Mouse (Mus musculus): ENCODE results near the gene B020031M17Rik. TPM values are rescaled to one million over a fixed set of nuclear protein-coding genes. Genes with fewer than 3 reads are reported as not detected.
"Not testable (repeated sequence)": the region's sequence is repeated elsewhere in the genome, so short reads cannot be mapped to it uniquely, and the experiment has no call there.

The B020031M17Rik gene
- polyA plus RNA-seq, 1 experiment from 2014 or later: not detected

GRCm38 (mm10) chr13:119962856-119963255 is 12.2 kb upstream of the B020031M17Rik start:
- not testable (repeated sequence) for H3K9ac ChIP-seq (ENCODE audit: low read depth, low read length); H3K4me1 ChIP-seq (ENCODE audit: control insufficient read depth, insufficient read depth, low read depth, low read length)
- WGBS: no CpG with 5 or more reads among the region's 5 CpGs

GRCm38 (mm10) chr13:119955567-119955966 is 5.0 kb upstream of the B020031M17Rik start:
- H3K9ac ChIP-seq (ENCODE audit: low read depth, low read length); H3K27me3 ChIP-seq (replicated peaks; ENCODE audit: control insufficient read depth, insufficient read depth, low read length); H3K4me1 ChIP-seq (ENCODE audit: control insufficient read depth, insufficient read depth, low read depth, low read length); ATAC-seq; H3K9me3 ChIP-seq (ENCODE audit: control insufficient read depth, low read length); H3K36me3 ChIP-seq (ENCODE audit: control insufficient read depth, insufficient read depth, low read length); H3K27ac ChIP-seq (ENCODE audit: low read depth, low read length); H3K4me3 ChIP-seq (ENCODE audit: low read length); H3K4me2 ChIP-seq (ENCODE audit: low read length): not testable (repeated sequence)
- no CpG with 5 or more reads among the region's 5 CpGs for WGBS

More at GRCm38 (mm10) chr13:119962856-119963255, 12.2 kb upstream of the B020031M17Rik start:
- H3K27ac ChIP-seq (ENCODE audit: low read depth, low read length); H3K27me3 ChIP-seq (replicated peaks; ENCODE audit: control insufficient read depth, insufficient read depth, low read length); H3K4me2 ChIP-seq (ENCODE audit: low read length); H3K9me3 ChIP-seq (ENCODE audit: control insufficient read depth, low read length); ATAC-seq; H3K36me3 ChIP-seq (ENCODE audit: control insufficient read depth, insufficient read depth, low read length); H3K4me3 ChIP-seq (ENCODE audit: low read length): not testable (repeated sequence)

- ATAC-seq; H3K27ac ChIP-seq (ENCODE audit: low read depth, low read length); H3K9ac ChIP-seq (ENCODE audit: low read depth, low read length); H3K4me2 ChIP-seq (ENCODE audit: low read length); H3K36me3 ChIP-seq (ENCODE audit: control insufficient read depth, insufficient read depth, low read length); H3K4me3 ChIP-seq (ENCODE audit: low read length); H3K27me3 ChIP-seq (replicated peaks; ENCODE audit: control insufficient read depth, insufficient read depth, low read length); H3K4me1 ChIP-seq (ENCODE audit: control insufficient read depth, insufficient read depth, low read depth, low read length); H3K9me3 ChIP-seq (ENCODE audit: control insufficient read depth, low read length): not testable (repeated sequence)
- 69% methylated on average over 2 of the region's 2 CpGs for WGBS
Observed at GRCm38 (mm10) chr13:119955089-119955488, 4.5 kb upstream of the B020031M17Rik start.

- not testable (repeated sequence) for H3K27ac ChIP-seq (ENCODE audit: low read depth, low read length); H3K4me1 ChIP-seq (ENCODE audit: control insufficient read depth, insufficient read depth, low read depth, low read length); H3K36me3 ChIP-seq (ENCODE audit: control insufficient read depth, insufficient read depth, low read length); H3K27me3 ChIP-seq (replicated peaks; ENCODE audit: control insufficient read depth, insufficient read depth, low read length); H3K9me3 ChIP-seq (ENCODE audit: control insufficient read depth, low read length); ATAC-seq; H3K4me2 ChIP-seq (ENCODE audit: low read length); H3K4me3 ChIP-seq (ENCODE audit: low read length); H3K9ac ChIP-seq (ENCODE audit: low read depth, low read length)
- WGBS: no CpG with 5 or more reads among the region's 5 CpGs
Observed at GRCm38 (mm10) chr13:119929172-119929571, 21.4 kb downstream of the B020031M17Rik start, which contains the start of gene Gm21761. Gm21761 (minus strand) TSS chr13:119929272.

- not testable (repeated sequence) for H3K27me3 ChIP-seq (replicated peaks; ENCODE audit: control insufficient read depth, insufficient read depth, low read length); H3K27ac ChIP-seq (ENCODE audit: low read depth, low read length); H3K36me3 ChIP-seq (ENCODE audit: control insufficient read depth, insufficient read depth, low read length); ATAC-seq; H3K9ac ChIP-seq (ENCODE audit: low read depth, low read length); H3K9me3 ChIP-seq (ENCODE audit: control insufficient read depth, low read length); H3K4me3 ChIP-seq (ENCODE audit: low read length); H3K4me2 ChIP-seq (ENCODE audit: low read length); H3K4me1 ChIP-seq (ENCODE audit: control insufficient read depth, insufficient read depth, low read depth, low read length)
- 80% methylated on average over 2 of the region's 3 CpGs for WGBS
Observed at GRCm38 (mm10) chr13:119924597-119925340, 25.8 kb downstream of the B020031M17Rik start.

GRCm38 (mm10) chr13:119916966-119917722 is 33.5 kb downstream of the B020031M17Rik start:
- not testable (repeated sequence) for H3K4me3 ChIP-seq (ENCODE audit: low read length); H3K4me1 ChIP-seq (ENCODE audit: control insufficient read depth, insufficient read depth, low read depth, low read length); H3K27ac ChIP-seq (ENCODE audit: low read depth, low read length); H3K27me3 ChIP-seq (replicated peaks; ENCODE audit: control insufficient read depth, insufficient read depth, low read length); H3K4me2 ChIP-seq (ENCODE audit: low read length); H3K9ac ChIP-seq (ENCODE audit: low read depth, low read length); H3K36me3 ChIP-seq (ENCODE audit: control insufficient read depth, insufficient read depth, low read length); ATAC-seq; H3K9me3 ChIP-seq (ENCODE audit: control insufficient read depth, low read length)
- 82% methylated on average over 4 of the region's 5 CpGs for WGBS

GRCm38 (mm10) chr13:119916449-119916848 is 34.2 kb downstream of the B020031M17Rik start:
- not testable (repeated sequence) for H3K4me3 ChIP-seq (ENCODE audit: low read length); H3K36me3 ChIP-seq (ENCODE audit: control insufficient read depth, insufficient read depth, low read length); H3K27ac ChIP-seq (ENCODE audit: low read depth, low read length); ATAC-seq; H3K27me3 ChIP-seq (replicated peaks; ENCODE audit: control insufficient read depth, insufficient read depth, low read length); H3K9ac ChIP-seq (ENCODE audit: low read depth, low read length); H3K4me1 ChIP-seq (ENCODE audit: control insufficient read depth, insufficient read depth, low read depth, low read length); H3K9me3 ChIP-seq (ENCODE audit: control insufficient read depth, low read length); H3K4me2 ChIP-seq (ENCODE audit: low read length)
- WGBS: 81% methylated on average over 2 of the region's 2 CpGs

Other genes with a start within 250 kb of the B020031M17Rik start
- gene Nim1k, start 194.9 kb downstream of the B020031M17Rik start, polyA plus RNA-seq (2015; fragmentation: Nextera tagmentation; extraction: Ambion mirVana): 6.7 and 7.5 TPM in 2 replicates
- gene Zfp131, start 159.9 kb downstream of the B020031M17Rik start, polyA plus RNA-seq (2015; fragmentation: Nextera tagmentation; extraction: Ambion mirVana): 26.9 and 27.1 TPM in 2 replicates
- not detected in 2 replicates for gene AF067063, start 120.6 kb downstream of the B020031M17Rik start, polyA plus RNA-seq (2015; fragmentation: Nextera tagmentation; extraction: Ambion mirVana)
- not detected in 2 replicates for gene D13Ertd608e, start 114.8 kb downstream of the B020031M17Rik start, polyA plus RNA-seq (2015; fragmentation: Nextera tagmentation; extraction: Ambion mirVana)
- not detected in 2 replicates for gene Tcstv1, start 56.0 kb downstream of the B020031M17Rik start, polyA plus RNA-seq (2015; fragmentation: Nextera tagmentation; extraction: Ambion mirVana)
- gene Gm21761, start 21.5 kb downstream of the B020031M17Rik start, polyA plus RNA-seq (2015; fragmentation: Nextera tagmentation; extraction: Ambion mirVana): not detected in 2 replicates
- not detected in 2 replicates for gene Gm36079, start 76.2 kb upstream of the B020031M17Rik start, polyA plus RNA-seq (2015; fragmentation: Nextera tagmentation; extraction: Ambion mirVana)
- gene Gm21188, start 101.4 kb upstream of the B020031M17Rik start, polyA plus RNA-seq (2015; fragmentation: Nextera tagmentation; extraction: Ambion mirVana): not detected in 2 replicates
- not detected in 2 replicates for gene Gm20767, start 189.4 kb upstream of the B020031M17Rik start, polyA plus RNA-seq (2015; fragmentation: Nextera tagmentation; extraction: Ambion mirVana)
- not detected in 2 replicates for gene Gm21818, start 221.6 kb upstream of the B020031M17Rik start, polyA plus RNA-seq (2015; fragmentation: Nextera tagmentation; extraction: Ambion mirVana)